10 mouse cellular contexts compared by ENCODE assay signal in genomic region chr19:9107379-9107755, GRCm38 (mm10). TPM values are rescaled to one million over a fixed set of nuclear protein-coding genes. Genes with fewer than 3 reads are reported as not detected.
DNase-seq lines count a peak whose midpoint lies in the region; ATAC-seq and TF ChIP-seq lines count a peak whose summit lies in the region.
"Had no signal": no experiment of that assay in that cellular context is flagged by ENCODE, and none has a peak within 500 bp of the region (broad histone marks: within the 10 kb centered on the region; RNA-seq: fewer than 3 reads in every experiment).

No protein-coding gene starts in this region.

- H3K4me1 ChIP-seq in hindbrain, embryonic 15.5 days (replicated peaks): no peaks in the 10 kb centered on the region
- no peaks in the 10 kb centered on the region for H3K4me1 ChIP-seq in hindbrain, embryonic 16.5 days (ENCODE audit: control insufficient read depth, insufficient read depth, low read depth, low read length)
- H3K4me1 ChIP-seq in brown adipose tissue, adult 24 weeks (ENCODE audit: control insufficient read depth, insufficient read depth, insufficient read length, low read length): peaks cover 11% of the 10 kb centered on the region
- H3K4me1 ChIP-seq in lung, postnatal 0 days (ENCODE audit: insufficient read depth, low read depth, low read length): peaks cover 17% of the 10 kb centered on the region; the same call in 1 of the 2 replicates

- H3K9me3 ChIP-seq in hindbrain, embryonic 15.5 days: no peaks in the 10 kb centered on the region
- H3K9me3 ChIP-seq in hindbrain, embryonic 16.5 days (ENCODE audit: control insufficient read depth, low read length): no peaks in the 10 kb centered on the region
- H3K9me3 ChIP-seq in lung, postnatal 0 days (ENCODE audit: low read length): no peaks in the 10 kb centered on the region

- no peak overlapping the region for H3K27ac ChIP-seq in hindbrain, embryonic 15.5 days (replicated peaks)
- no peak overlapping the region for H3K27ac ChIP-seq in hindbrain, embryonic 16.5 days (ENCODE audit: low read depth, low read length)
- 0 out of 2 replicates have a peak overlapping the region, but pooled peaks have one; percentile 26 for H3K27ac ChIP-seq in brown adipose tissue, adult 24 weeks (replicated peaks; ENCODE audit: low read depth, low read length)
- H3K27ac ChIP-seq in lung, postnatal 0 days (ENCODE audit: low read length): peak overlapping the region; percentile 86
- H3K27ac ChIP-seq: macrophage had no signal

- ATAC-seq in hindbrain, embryonic 15.5 days (ENCODE audit: low FRiP score, low read depth): peak; percentile 37; the same call in 1 of the 2 replicates
- ATAC-seq in hindbrain, embryonic 16.5 days: no peak
- peak; percentile 58 for ATAC-seq in lung, postnatal 0 days

- TF ChIP-seq CTCF in lung, postnatal 0 days (IDR thresholded peaks at IDR 0.05): no peak

- no peak overlapping the region for H3K4me3 ChIP-seq in hindbrain, embryonic 15.5 days
- no peak overlapping the region for H3K4me3 ChIP-seq in hindbrain, embryonic 16.5 days (ENCODE audit: low read length)
- H3K4me3 ChIP-seq in brown adipose tissue, adult 24 weeks (ENCODE audit: insufficient read depth, low read depth, low read length): no peak overlapping the region
- H3K4me3 ChIP-seq in lung, postnatal 0 days (ENCODE audit: low read depth, low read length): no peak overlapping the region

- no peak for TF ChIP-seq EP300 in lung, postnatal 0 days (IDR thresholded peaks at IDR 0.05)

- H3K4me2 ChIP-seq in hindbrain, embryonic 15.5 days: no peak overlapping the region
- no peak overlapping the region for H3K4me2 ChIP-seq in hindbrain, embryonic 16.5 days (ENCODE audit: low read length)
- H3K4me2 ChIP-seq in lung, postnatal 0 days (replicated peaks; ENCODE audit: low read depth, low read length): no peak overlapping the region

- no peak overlapping the region for H3K9ac ChIP-seq in hindbrain, embryonic 15.5 days
- H3K9ac ChIP-seq in hindbrain, embryonic 16.5 days (ENCODE audit: low read depth, low read length): no peak overlapping the region
- no peak overlapping the region for H3K9ac ChIP-seq in lung, postnatal 0 days (replicated peaks; ENCODE audit: low read depth)

- H3K36me3 ChIP-seq in hindbrain, embryonic 15.5 days: 0 out of 2 replicates have a peak, but pooled peaks cover 2% of the 10 kb centered on the region
- peaks cover 3% of the 10 kb centered on the region; the same call in 1 of the 2 replicates for H3K36me3 ChIP-seq in hindbrain, embryonic 16.5 days (ENCODE audit: control insufficient read depth, insufficient read depth, low read length)
- H3K36me3 ChIP-seq in lung, postnatal 0 days (ENCODE audit: insufficient read depth, low read length): 0 out of 2 replicates have a peak, but pooled peaks cover 3% of the 10 kb centered on the region

- 64% methylated on average over 1 of the region's 1 CpGs for whole genome bisulfite sequencing in hindbrain, embryonic 15.5 days
- WGBS in hindbrain, embryonic 16.5 days: 50% methylated on average over 1 of the region's 1 CpGs
- 30% methylated on average over 1 of the region's 1 CpGs for WGBS in lung, postnatal 0 days

- no peaks in the 10 kb centered on the region for H3K27me3 ChIP-seq in hindbrain, embryonic 15.5 days
- H3K27me3 ChIP-seq in hindbrain, embryonic 16.5 days (replicated peaks; ENCODE audit: control insufficient read depth, insufficient read depth, low read length): no peaks in the 10 kb centered on the region
- H3K27me3 ChIP-seq in lung, postnatal 0 days (replicated peaks; ENCODE audit: insufficient read depth, low read length): no peaks in the 10 kb centered on the region

- peak; percentile 37 for DNase-seq in induced T-regulatory cell, adult 2 months (ENCODE audit: low read depth)
- no peak for DNase-seq in lung, postnatal 0 days (ENCODE audit: low spot score)
- no peak for DNase-seq in layer of hippocampus, adult 9-11 months
- no peak for DNase-seq in B cell, adult 2 months
- no peak for DNase-seq in layer of hippocampus, adult 9-10 months (ENCODE audit: low spot score)

RNA-seq across cellular contexts. Expression of gene Scgb1a1, which starts 19.6 kb away (rescaled TPM):
- polyA plus RNA-seq in hindbrain, embryonic 15.5 days (2015; fragmentation: Nextera tagmentation; extraction: Ambion mirVana): not detected in 2 replicates
- polyA plus RNA-seq in hindbrain, embryonic 16.5 days (2015; fragmentation: Nextera tagmentation; extraction: Ambion mirVana): not detected in 2 replicates
- not detected in 2 replicates for polyA plus RNA-seq in brown adipose tissue, adult 24 weeks (2012; ENCODE audit: insufficient read depth, insufficient read length, missing spikeins)
- polyA plus RNA-seq in lung, postnatal 0 days (2015; fragmentation: Nextera tagmentation; extraction: Ambion mirVana): 26,192 and 26,425 TPM in 2 replicates
- polyA plus RNA-seq: macrophage; neural tube, embryonic 14.5 days had no signal

RNA-seq across cellular contexts. Expression of gene Asrgl1, which starts 28.1 kb away (rescaled TPM):
- 25.1 and 28.2 TPM in 2 replicates for polyA plus RNA-seq in hindbrain, embryonic 15.5 days (2015; fragmentation: Nextera tagmentation; extraction: Ambion mirVana)
- polyA plus RNA-seq in hindbrain, embryonic 16.5 days (2015; fragmentation: Nextera tagmentation; extraction: Ambion mirVana): 34.1 and 44.9 TPM in 2 replicates
- polyA plus RNA-seq in brown adipose tissue, adult 24 weeks (2012; ENCODE audit: insufficient read depth, insufficient read length, missing spikeins): 9.2 and 10.1 TPM in 2 replicates
- polyA plus RNA-seq in lung, postnatal 0 days (2015; fragmentation: Nextera tagmentation; extraction: Ambion mirVana): 5.9 and 7.9 TPM in 2 replicates

Comparison
In these comparisons a context has a peak if more than half of its experiments do, and no peak if none do; other contexts are left out.
1. H3K27ac ChIP-seq: peak in brown adipose tissue, adult 24 weeks (single experiment) and lung, postnatal 0 days (single experiment); none in hindbrain, embryonic 15.5 days (single experiment) and hindbrain, embryonic 16.5 days (single experiment).
2. RNA of gene Scgb1a1, which starts 19.6 kb away (polyA plus RNA-seq): 26,192 to 26,425 TPM in lung, postnatal 0 days; not detected in hindbrain, embryonic 15.5 days, not detected in hindbrain, embryonic 16.5 days and not detected in brown adipose tissue, adult 24 weeks; every median in the first group is over 1,000 times any median in the second.